Mouse (Mus musculus) midbrain, embryonic 14.5 days (tissue): Measurements from ENCODE around the gene Igdcc4. TPM values are rescaled to one million over a fixed set of nuclear protein-coding genes. Genes with fewer than 3 reads are reported as not detected.

ENCODE experiments used
- ATAC-seq: fragments of 200-750 bp; cut with Nextera tagmentation; 2 replicates; pipeline ENCODE4 v1.8.0; 2017; ENCODE audit warnings: moderate number of reproducible peaks, moderate library complexity; ENCODE audit not compliant: low FRiP score, low TSS enrichment
- DNase-seq: peaks from one replicate; pipeline ENCODE4 v3.0.0-alpha.2; 2015
- H3K27ac ChIP-seq: fragments of 300-500 bp; sonication (generic); replicated peaks from 2 replicates; pipeline ENCODE4 v1.5.1; 2014; ENCODE audit warnings: mild to moderate bottlenecking, low read depth, low read length, moderate library complexity
- H3K27me3 ChIP-seq: fragments of 300-500 bp; sonication (generic); 2 replicates; pipeline ENCODE4 v1.6.1; 2014; ENCODE audit warnings: low read length, control low read depth, mixed read lengths; ENCODE audit not compliant: control insufficient read depth, insufficient read depth
- H3K36me3 ChIP-seq: fragments of 300-500 bp; sonication (generic); 2 replicates; pipeline ENCODE4 v1.6.1; 2014; ENCODE audit warnings: low read length, control low read depth; ENCODE audit not compliant: control insufficient read depth, insufficient read depth
- H3K4me1 ChIP-seq: fragments of 300-500 bp; sonication (generic); 2 replicates; pipeline ENCODE4 v1.6.1; 2014; ENCODE audit warnings: mild to moderate bottlenecking, antibody characterized with exemption, low read length, control low read depth; ENCODE audit not compliant: control insufficient read depth, insufficient read depth
- H3K4me2 ChIP-seq: fragments of 300-500 bp; sonication (generic); 2 replicates; pipeline ENCODE4 v1.6.1; 2014; ENCODE audit warnings: mild to moderate bottlenecking, low read length, moderate library complexity
- H3K4me3 ChIP-seq: fragments of 300-500 bp; sonication (generic); replicated peaks from 2 replicates; pipeline ENCODE4 v1.5.1; 2014; ENCODE audit warnings: low read depth, low read length
- H3K9ac ChIP-seq: fragments of 300-500 bp; sonication (generic); replicated peaks from 2 replicates; pipeline ENCODE4 v1.6.1; 2014; ENCODE audit warnings: mild to moderate bottlenecking, low read length, moderate library complexity
- H3K9me3 ChIP-seq: fragments of 300-500 bp; sonication (generic); 2 replicates; pipeline ENCODE4 v1.6.1; 2016; ENCODE audit warnings: low read length, control low read depth, mixed read lengths; ENCODE audit not compliant: control insufficient read depth
- WGBS: fragments of 180-500 bp; shearing (Covaris S2); extraction: QIAGEN DNeasy Blood & Tissue Kit; methylation state at CpG from one replicate; pipeline ENCODE4 v1.1.7; 2014; 5-methylcytosine and 5-hydroxymethylcytosine counted together
- polyA plus RNA-seq: library from polyadenylated mRNA; unstranded; fragments of >200 nt; fragmentation: Nextera tagmentation; extraction: Ambion mirVana; gene quantifications from 2 replicates; pipeline ENCODE4 v1.2.1, GENCODE M21; 2014

The Igdcc4 gene
- polyA plus RNA-seq, 1 experiment from 2014 or later = 17.3 TPM

- Histone ChIP-seq H3K9ac (no peak overlapping the region), H3K4me2 (no peak overlapping the region), H3K4me3 (no peak overlapping the region), H3K27ac (no peak overlapping the region), H3K4me1 (no peaks in the 10 kb centered on the region), H3K36me3 (peaks cover 55% of the 10 kb centered on the region), H3K27me3 (no peaks in the 10 kb centered on the region), H3K9me3 (no peaks in the 10 kb centered on the region)
- 94% methylated on average over 18 of the region's 18 CpGs for WGBS
- ATAC-seq (no peak), DNase-seq (no peak)
Measured at GRCm38 (mm10) chr9:65083075-65083765, 18.1 kb upstream of the Igdcc4 start.

- ATAC-seq = no peak
- Histone ChIP-seq H3K36me3 (peaks cover 45% of the 10 kb centered on the region), H3K4me3 (no peak overlapping the region), H3K4me1 (no peaks in the 10 kb centered on the region), H3K4me2 (no peak overlapping the region), H3K9ac (no peak overlapping the region), H3K9me3 (no peaks in the 10 kb centered on the region), H3K27me3 (no peaks in the 10 kb centered on the region), H3K27ac (no peak overlapping the region)
- no peak for DNase-seq
- WGBS = 86% methylated on average over 7 of the region's 7 CpGs
Measured at GRCm38 (mm10) chr9:65084198-65084807, 17.0 kb upstream of the Igdcc4 start.

- WGBS = 96% methylated on average over 1 of the region's 1 CpGs
- ATAC-seq (no peak), DNase-seq (no peak)
- Histone ChIP-seq H3K4me2 (no peak overlapping the region), H3K4me3 (no peak overlapping the region), H3K27me3 (no peaks in the 10 kb centered on the region), H3K9me3 (no peaks in the 10 kb centered on the region), H3K4me1 (no peaks in the 10 kb centered on the region), H3K36me3 (peaks cover 36% of the 10 kb centered on the region), H3K27ac (no peak overlapping the region), H3K9ac (no peak overlapping the region)
Measured at GRCm38 (mm10) chr9:65085270-65085669, 16.0 kb upstream of the Igdcc4 start.

GRCm38 (mm10) chr9:65086801-65087200 is 14.5 kb upstream of the Igdcc4 start:
- no peak overlapping the region for H3K9ac ChIP-seq
- no peaks in the 10 kb centered on the region for H3K9me3 ChIP-seq
- DNase-seq = no peak
- H3K4me2 ChIP-seq = no peak overlapping the region
- no peaks in the 10 kb centered on the region for H3K4me1 ChIP-seq
- no peak for ATAC-seq
- no peaks in the 10 kb centered on the region for H3K27me3 ChIP-seq
- no peak overlapping the region for H3K4me3 ChIP-seq
- no peak overlapping the region for H3K27ac ChIP-seq
- WGBS = 79% methylated on average over 1 of the region's 1 CpGs
- peaks cover 24% of the 10 kb centered on the region for H3K36me3 ChIP-seq

GRCm38 (mm10) chr9:65087490-65087889 is 13.8 kb upstream of the Igdcc4 start:
- H3K36me3 ChIP-seq = peaks cover 19% of the 10 kb centered on the region
- no peak overlapping the region for H3K4me2 ChIP-seq
- no peaks in the 10 kb centered on the region for H3K4me1 ChIP-seq
- H3K4me3 ChIP-seq = no peak overlapping the region
- H3K27me3 ChIP-seq = no peaks in the 10 kb centered on the region
- WGBS = 67% methylated on average over 5 of the region's 5 CpGs
- H3K9me3 ChIP-seq = no peaks in the 10 kb centered on the region
- H3K27ac ChIP-seq = no peak overlapping the region
- DNase-seq (peak; percentile 21), ATAC-seq (no peak)
- H3K9ac ChIP-seq = no peak overlapping the region

GRCm38 (mm10) chr9:65094237-65094636 is 7.0 kb upstream of the Igdcc4 start:
- 41% methylated on average over 6 of the region's 6 CpGs for WGBS
- no peak overlapping the region for H3K4me2 ChIP-seq
- H3K27ac ChIP-seq = 0 out of 2 replicates have a peak overlapping the region, but pooled peaks have one; percentile 13
- ATAC-seq (no peak; the same call in 1 of the 2 replicates), DNase-seq (peak; percentile 69)
- no peak overlapping the region for H3K4me3 ChIP-seq
- no peak overlapping the region for H3K9ac ChIP-seq
- H3K27me3 ChIP-seq = no peaks in the 10 kb centered on the region
- H3K4me1 ChIP-seq = no peaks in the 10 kb centered on the region
- H3K36me3 ChIP-seq = no peaks in the 10 kb centered on the region
- H3K9me3 ChIP-seq = no peaks in the 10 kb centered on the region

GRCm38 (mm10) chr9:65101686-65102376 is 545 bp downstream of the Igdcc4 start:
- peak; percentile 75 for DNase-seq
- under 1% methylated on average over 39 of the region's 39 CpGs for WGBS
- ATAC-seq = peak; percentile 62
- peaks cover 6% of the 10 kb centered on the region for H3K4me1 ChIP-seq
- peak overlapping the region; percentile 81 for H3K4me3 ChIP-seq
- H3K27me3 ChIP-seq = no peaks in the 10 kb centered on the region
- peak overlapping the region; percentile 86 for H3K27ac ChIP-seq
- H3K4me2 ChIP-seq = peak overlapping the region; percentile 96
- peak overlapping the region; percentile 89 for H3K9ac ChIP-seq
- no peaks in the 10 kb centered on the region for H3K9me3 ChIP-seq
- H3K36me3 ChIP-seq = no peaks in the 10 kb centered on the region

GRCm38 (mm10) chr9:65102377-65103172 is 1.3 kb downstream of the Igdcc4 start:
- DNase-seq = peak; percentile 86
- under 1% methylated on average over 36 of the region's 36 CpGs for WGBS
- H3K27ac ChIP-seq = peak overlapping the region; percentile 86
- no peaks in the 10 kb centered on the region for H3K36me3 ChIP-seq
- peaks cover 6% of the 10 kb centered on the region for H3K4me1 ChIP-seq
- H3K9me3 ChIP-seq = no peaks in the 10 kb centered on the region
- ATAC-seq = peak; percentile 71
- H3K4me2 ChIP-seq = peak overlapping the region; percentile 96
- no peaks in the 10 kb centered on the region for H3K27me3 ChIP-seq
- H3K4me3 ChIP-seq = peak overlapping the region; percentile 81
- peak overlapping the region; percentile 89 for H3K9ac ChIP-seq
